Mouse (Mus musculus) layer of hippocampus, adult 2 months (tissue): ENCODE data around the gene Gm7954. TPM values are rescaled to one million over a fixed set of nuclear protein-coding genes. Genes with fewer than 3 reads are reported as not detected.
"Not testable (repeated sequence)": the region's sequence is repeated elsewhere in the genome, so short reads cannot be mapped to it uniquely, and the experiment has no call there.

Source experiments
- DNase-seq, 2 experiments: peaks; one replicate each; pipeline ENCODE4 v3.0.0; 2022; ENCODE audit warnings: low spot score in 2 of 2
- H3K27ac ChIP-seq: fragments of 200-600 bp; 2 replicates; pipeline ENCODE4 v1.8.1; 2022
- H3K4me3 ChIP-seq: fragments of 200-600 bp; 2 replicates; pipeline ENCODE4 v1.8.1; 2022; ENCODE audit warnings: mild to moderate bottlenecking
- CTCF ChIP-seq: fragments of 200-600 bp; conservative IDR thresholded peaks from 2 replicates; pipeline ENCODE4 v1.8.1; 2022; ENCODE audit warnings: antibody characterized with exemption, mild to moderate bottlenecking, moderate library complexity
- long read RNA-seq, 2 experiments: library from polyadenylated mRNA; stranded (forward); transcript quantifications; one replicate each; pipeline ENCODE4 v2.0.0; 2021; ENCODE audit warnings: borderline mapping rate in 2 of 2
- total RNA-seq, 2 experiments: library from RNA; stranded (reverse); gene quantifications; 2 replicates each; pipeline ENCODE4 v1.2.3; 2021

The Gm7954 gene
- not detected for total RNA-seq
- long read RNA-seq, experiment 1: 0 reads
- long read RNA-seq, experiment 2: 0 reads

GRCm38 (mm10) chr14:41453418-41453817 is at the start of gene Gm7954:
TSS of gene Gm7954 (minus strand) at chr14:41453518.
- not testable (repeated sequence) for DNase-seq, H3K4me3 ChIP-seq, H3K27ac ChIP-seq

- H3K4me3 ChIP-seq, DNase-seq, H3K27ac ChIP-seq: not testable (repeated sequence)
Observed at GRCm38 (mm10) chr14:41489385-41489784, 36.1 kb upstream of the Gm7954 start, which contains the start of gene Gm3486. TSS of gene Gm3486 (minus strand) at chr14:41489485.

GRCm38 (mm10) chr14:41425393-41426075 is 27.8 kb downstream of the Gm7954 start:
- H3K4me3 ChIP-seq, H3K27ac ChIP-seq: not testable (repeated sequence)
- TF ChIP-seq CTCF: peak; percentile 33; the same call in 1 of the 2 replicates
- peak in 1 of 2 experiments; percentile 10 for DNase-seq

- not testable (repeated sequence) for H3K27ac ChIP-seq, DNase-seq
Observed at GRCm38 (mm10) chr14:41424694-41425093, 28.6 kb downstream of the Gm7954 start.

GRCm38 (mm10) chr14:41408181-41408580 is 45.1 kb downstream of the Gm7954 start, which contains the start of gene Gm6482:
TSS of gene Gm6482 (minus strand) at chr14:41408281.
- H3K4me3 ChIP-seq, H3K27ac ChIP-seq, DNase-seq: not testable (repeated sequence)

More at GRCm38 (mm10) chr14:41424694-41425093, 28.6 kb downstream of the Gm7954 start:
- H3K4me3 ChIP-seq: not testable (repeated sequence)

Other genes with a start within 250 kb of the Gm7954 start
- not detected for gene Gm2832, start 174.7 kb downstream of the Gm7954 start, total RNA-seq
- gene Gm5798, start 104.9 kb downstream of the Gm7954 start, total RNA-seq: not detected
- gene Gm7945, start 67.1 kb downstream of the Gm7954 start, total RNA-seq: not detected
- not detected for gene Gm6482, start 45.2 kb downstream of the Gm7954 start, total RNA-seq
- gene Gm3486, start 36.0 kb upstream of the Gm7954 start, total RNA-seq: 1 to 10 TPM in 1 of 2 experiments, not detected in 1; 1.8 TPM
- not detected for gene Gm7970, start 102.1 kb upstream of the Gm7954 start, total RNA-seq
- 1 to 10 TPM in 1 of 2 experiments, not detected in 1; 1.4 TPM for gene 1700049E17Rik2, start 119.7 kb upstream of the Gm7954 start, total RNA-seq
- not detected for gene Gm3072, start 171.1 kb upstream of the Gm7954 start, total RNA-seq
- gene Gm3676, start 193.0 kb upstream of the Gm7954 start, total RNA-seq: under 1 TPM in 1 of 2 experiments, not detected in 1; 1.00 TPM
- not detected for gene Gm8068, start 248.4 kb upstream of the Gm7954 start, total RNA-seq